Mouse (Mus musculus) bone marrow macrophage, adult 2 months (primary cell): ENCODE results near the gene Sptbn2. TPM values are rescaled to one million over a fixed set of nuclear protein-coding genes. Genes with fewer than 3 reads are reported as not detected.

Experiments
- H3K27ac ChIP-seq: 2 replicates; pipeline ENCODE4 v1.5.1; 2012; ENCODE audit warnings: low read depth, low read length; ENCODE audit not compliant: insufficient read depth
- H3K4me1 ChIP-seq: 2 replicates; pipeline ENCODE4 v1.6.1; 2012; ENCODE audit warnings: low read length; ENCODE audit not compliant: control insufficient read depth, insufficient read depth
- H3K4me3 ChIP-seq: 2 replicates; pipeline ENCODE4 v1.5.1; 2012; ENCODE audit warnings: mild to moderate bottlenecking, low read length, moderate library complexity; ENCODE audit not compliant: insufficient read depth
- CTCF ChIP-seq: IDR thresholded peaks from 2 replicates; pipeline ENCODE4 v1.5.1; 2012; ENCODE audit warnings: low read depth, mild to moderate bottlenecking, low read length, moderate library complexity
- POLR2A ChIP-seq: IDR thresholded peaks from 2 replicates; pipeline ENCODE4 v1.6.1; 2012; ENCODE audit warnings: mild to moderate bottlenecking, low read depth, low read length, borderline replicate concordance
- polyA plus RNA-seq: library from polyadenylated mRNA; stranded (reverse); fragments of >200 nt; gene quantifications from 2 replicates; pipeline ENCODE4 v1.2.4, GENCODE M21; 2012; ENCODE audit not compliant: missing spikeins, insufficient read depth, insufficient read length

Gene Sptbn2
- polyA plus RNA-seq, 1 experiment = not detected

DNA sequence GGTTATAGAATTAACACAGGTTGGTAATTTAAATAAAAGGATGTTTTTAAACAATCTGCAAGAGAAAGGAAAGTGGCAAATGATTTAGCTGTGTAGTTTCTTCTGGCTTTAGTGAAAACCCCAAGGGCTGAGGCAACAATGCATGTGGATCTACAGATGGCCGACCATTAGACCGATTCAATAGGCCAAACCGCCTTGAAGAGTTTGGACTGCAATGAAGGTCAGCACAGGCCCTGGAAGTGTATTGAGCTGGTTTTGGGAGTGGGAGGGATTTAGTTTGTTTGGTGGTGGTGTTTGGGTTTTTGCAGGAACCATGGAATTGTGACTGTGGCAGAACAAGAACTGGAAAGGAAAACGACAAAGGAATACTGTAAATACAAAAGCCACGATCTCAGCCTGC, 88.1 kb downstream of the Sptbn2 start:
- peaks cover 4% of the 10 kb centered on the region for H3K4me1 ChIP-seq
- H3K27ac ChIP-seq = no peak overlapping the region
- no peak for TF ChIP-seq CTCF
- TF ChIP-seq POLR2A = no peak
- H3K4me3 ChIP-seq = no peak overlapping the region

Other genes starting within 250 kb of the Sptbn2 start
- gene Syt12, start 233.7 kb upstream of the Sptbn2 start, polyA plus RNA-seq = not detected in 2 replicates
- not detected in 2 replicates for gene 2010003K11Rik, start 212.6 kb upstream of the Sptbn2 start, polyA plus RNA-seq
- gene Pcx, start 200.7 kb upstream of the Sptbn2 start, polyA plus RNA-seq = 1.8 and 3.7 TPM in 2 replicates
- gene Lrfn4, start 95.5 kb upstream of the Sptbn2 start, polyA plus RNA-seq = 0.50 and 0.73 TPM in 2 replicates
- 25.5 and 33.7 TPM in 2 replicates for gene Rce1, start 85.5 kb upstream of the Sptbn2 start, polyA plus RNA-seq
- gene Gm960, start 12.5 kb upstream of the Sptbn2 start, polyA plus RNA-seq = not detected in 2 replicates
- 6.2 and 7.7 TPM in 2 replicates for gene Rbm4b, start 45.3 kb downstream of the Sptbn2 start, polyA plus RNA-seq
- 18.5 and 18.6 TPM in 2 replicates for gene Rbm4, start 82.7 kb downstream of the Sptbn2 start, polyA plus RNA-seq
- 9.0 and 22.6 TPM in 2 replicates for gene Gm21992, start 100.4 kb downstream of the Sptbn2 start, polyA plus RNA-seq
- 21.0 and 22.9 TPM in 2 replicates for gene Rbm14, start 100.5 kb downstream of the Sptbn2 start, polyA plus RNA-seq
- gene Ccs, start 128.2 kb downstream of the Sptbn2 start, polyA plus RNA-seq = 42.5 and 42.8 TPM in 2 replicates
- gene Ccdc87, start 128.2 kb downstream of the Sptbn2 start, polyA plus RNA-seq = not detected in 2 replicates
- 23.6 and 29.5 TPM in 2 replicates for gene Ctsf, start 144.0 kb downstream of the Sptbn2 start, polyA plus RNA-seq
- gene Actn3, start 166.7 kb downstream of the Sptbn2 start, polyA plus RNA-seq = 0.56 TPM in 1 of 2 replicates, not detected in the other
- 12.0 and 14.2 TPM in 2 replicates for gene Zdhhc24, start 167.5 kb downstream of the Sptbn2 start, polyA plus RNA-seq
- 2.0 and 3.0 TPM in 2 replicates for gene Bbs1, start 195.5 kb downstream of the Sptbn2 start, polyA plus RNA-seq
- gene Dpp3, start 217.1 kb downstream of the Sptbn2 start, polyA plus RNA-seq = 39.7 and 62.7 TPM in 2 replicates
- gene Peli3, start 232.0 kb downstream of the Sptbn2 start, polyA plus RNA-seq = 4.6 and 5.4 TPM in 2 replicates